Mouse (Mus musculus) olfactory bulb, adult 2 months (tissue): ENCODE measurements around the gene Cryba4.

ENCODE experiments used
- CTCF ChIP-seq: fragments of 200-500 bp; IDR thresholded peaks from 2 replicates; pipeline ENCODE4 v1.5.1; 2012; ENCODE audit warnings: low read depth, mild to moderate bottlenecking, low read length, moderate library complexity; ENCODE audit not compliant: insufficient read depth
- POLR2A ChIP-seq: fragments of 200-500 bp; IDR thresholded peaks from 2 replicates; pipeline ENCODE4 v1.6.1; 2012; ENCODE audit warnings: mild to moderate bottlenecking, low read depth, low read length, moderate library complexity; ENCODE audit not compliant: insufficient read depth

DNA sequence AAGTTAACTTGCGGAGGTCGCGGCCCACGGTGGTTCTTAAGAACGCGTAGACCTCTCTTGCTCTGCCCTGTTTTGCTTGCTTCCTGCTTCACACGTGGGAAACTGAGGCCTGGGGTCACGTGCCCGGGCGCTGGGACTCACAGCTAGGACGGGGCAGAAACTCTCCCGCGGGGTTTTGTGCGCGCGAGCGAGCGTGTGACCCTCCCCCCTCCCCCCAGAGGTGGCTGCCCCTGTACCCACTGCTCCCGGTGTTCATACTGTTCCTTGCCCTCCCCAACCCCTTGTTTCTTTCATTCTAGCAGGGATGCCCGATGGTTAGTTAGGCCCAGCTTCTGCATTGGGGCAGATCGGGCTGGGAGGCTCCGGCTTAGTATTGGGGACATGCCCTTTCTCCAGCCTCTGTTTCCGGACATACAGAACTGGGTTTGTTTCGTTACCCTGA, 24.6 kb upstream of the Cryba4 start:
- no peak for TF ChIP-seq CTCF
- TF ChIP-seq POLR2A: no peak
